Mouse (Mus musculus): Measurements from ENCODE around the gene Ereg.
A peak's percentile ranks its signal among the peaks of the same experiment; 100 is the strongest.

Gene Ereg

GRCm38 (mm10) chr5:91074450-91074950 is at the start of gene Ereg:
TSS of gene Ereg (plus strand) at chr5:91074622.
- peak; percentile 67 for DNase-seq (ENCODE audit: low spot score)

DNA sequence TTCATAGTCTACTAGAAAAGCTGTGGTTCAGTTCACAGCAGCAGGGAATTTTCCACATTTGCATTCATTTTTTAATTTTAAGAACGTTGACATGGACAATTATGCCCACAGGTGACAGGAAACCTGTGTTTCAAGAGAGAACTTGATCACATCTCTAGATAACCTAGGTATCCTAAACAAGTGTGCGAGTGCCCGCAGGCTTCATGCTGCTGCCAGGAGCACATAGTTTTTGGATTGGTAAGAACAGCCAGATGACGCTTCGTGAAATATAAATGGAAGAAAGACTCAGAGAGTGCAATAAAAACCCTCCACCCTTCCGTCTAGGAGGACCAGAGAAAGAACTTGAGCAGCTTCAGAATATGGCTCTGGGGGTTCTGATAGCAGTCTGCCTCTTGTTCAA is 47.3 kb upstream of the Ereg start, which contains the start of gene Epgn:
Gene Epgn (plus strand): TSS at position 301 of the 400 bp plus-strand sequence.
- DNase-seq (ENCODE audit: low spot score) = no peak

DNA sequence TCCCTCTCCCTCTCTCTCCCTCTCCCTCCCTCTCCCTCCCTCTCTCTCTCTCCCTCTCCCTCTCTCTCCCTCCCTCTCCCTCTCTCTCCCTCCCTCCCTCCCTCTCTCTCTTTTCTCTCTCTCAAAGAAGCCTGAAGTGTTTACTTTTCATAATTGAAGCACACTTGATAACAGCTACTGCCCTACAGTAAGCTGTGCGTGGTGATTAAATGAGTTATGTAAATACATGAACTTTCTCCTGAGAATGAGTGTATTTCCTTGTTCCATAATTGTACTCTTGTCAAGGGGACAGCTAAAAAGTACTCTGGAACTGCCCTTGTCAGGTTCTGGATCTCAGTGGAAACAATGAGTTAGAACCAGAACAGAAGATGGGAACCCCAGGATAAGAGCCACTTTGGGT is 46.6 kb upstream of the Ereg start:
- no peak for DNase-seq (ENCODE audit: low spot score)

GRCm38 (mm10) chr5:91030629-91031028 is 43.8 kb upstream of the Ereg start:
- no peak for DNase-seq (ENCODE audit: low spot score)

DNA sequence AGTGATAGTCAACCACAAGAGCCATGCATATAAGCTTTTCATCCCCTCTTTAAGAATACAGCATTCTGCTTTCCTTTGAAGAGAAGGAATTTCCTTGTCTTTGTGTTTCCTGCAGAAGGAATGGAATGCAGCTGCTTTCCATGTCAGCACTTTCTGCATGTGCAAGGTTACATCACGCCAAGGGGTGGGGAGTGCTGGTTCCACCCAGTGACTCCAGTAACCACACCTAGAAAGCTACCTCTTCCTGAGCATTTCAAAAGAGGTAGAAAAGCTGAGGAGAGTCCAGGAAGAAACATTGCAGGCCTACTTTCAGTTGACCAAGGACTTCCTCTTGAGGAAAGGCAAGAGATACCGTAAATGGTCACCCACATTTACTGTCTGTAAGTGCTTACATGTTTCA is 39.1 kb upstream of the Ereg start:
- no peak for DNase-seq (ENCODE audit: low spot score)

- no peak for DNase-seq (ENCODE audit: low spot score)
Observed at GRCm38 (mm10) chr5:91036628-91037027, 37.8 kb upstream of the Ereg start.

DNA sequence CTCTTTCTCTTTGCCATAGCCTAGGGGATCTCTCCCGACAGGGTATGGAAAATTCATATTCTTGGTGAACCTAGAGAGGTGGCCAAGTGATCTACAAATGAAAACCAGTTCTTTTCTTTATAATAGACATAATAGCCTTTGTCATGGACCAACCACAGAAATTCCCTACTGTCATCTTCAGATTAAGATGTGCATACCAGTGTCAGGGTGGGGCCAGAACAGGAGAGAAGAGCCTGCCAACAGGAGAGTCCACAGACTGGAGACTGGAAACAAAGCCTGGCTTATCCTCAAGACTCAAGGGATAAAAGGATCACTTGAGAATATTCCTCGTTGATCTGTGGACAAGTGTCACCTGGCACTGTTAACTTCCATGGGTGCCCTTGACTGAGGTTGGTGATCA is 36.7 kb upstream of the Ereg start:
- DNase-seq (ENCODE audit: low spot score) = no peak

DNA sequence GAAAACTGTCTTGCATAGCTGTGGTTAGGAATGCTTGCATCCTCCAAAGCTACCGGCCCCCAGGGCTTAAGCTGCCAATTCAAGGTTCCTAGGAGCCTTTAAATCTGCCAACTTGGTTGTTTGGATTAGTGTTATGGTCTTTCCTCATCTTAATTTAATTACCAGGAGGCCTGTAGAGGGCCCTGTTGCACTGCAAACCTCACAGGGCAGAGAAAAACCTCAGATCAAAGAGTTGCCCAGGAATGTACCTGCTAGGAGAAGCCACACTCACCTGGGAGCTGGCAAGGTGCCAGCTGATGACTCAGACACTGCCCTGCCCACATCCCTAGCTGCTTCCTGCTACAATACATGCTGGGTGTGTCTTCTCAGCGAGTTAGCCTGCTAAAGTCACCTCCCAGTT is 35.9 kb upstream of the Ereg start:
- DNase-seq (ENCODE audit: low spot score) = peak; percentile 11

DNA sequence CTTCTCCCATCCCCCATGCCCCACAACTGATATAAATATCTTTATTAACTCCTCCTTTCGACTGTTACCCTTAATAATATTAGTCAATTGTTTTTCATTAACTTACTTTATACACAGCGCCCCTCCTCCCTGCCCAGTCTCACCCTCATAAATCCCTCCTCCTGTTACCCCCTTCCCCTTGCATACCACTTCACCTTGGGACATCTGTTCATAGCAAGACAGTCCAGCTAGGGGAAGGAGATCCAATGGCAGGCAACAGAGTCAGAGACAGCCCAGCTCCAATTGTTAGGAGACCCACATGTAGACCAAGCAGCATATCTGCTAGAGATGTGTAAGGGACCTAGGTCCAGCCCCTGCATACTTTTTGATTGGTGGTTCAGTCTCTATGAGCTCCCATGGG is 35.5 kb upstream of the Ereg start:
- DNase-seq (ENCODE audit: low spot score) = no peak

GRCm38 (mm10) chr5:91047987-91048386 is 26.4 kb upstream of the Ereg start:
- DNase-seq (ENCODE audit: low spot score) = no peak

DNA sequence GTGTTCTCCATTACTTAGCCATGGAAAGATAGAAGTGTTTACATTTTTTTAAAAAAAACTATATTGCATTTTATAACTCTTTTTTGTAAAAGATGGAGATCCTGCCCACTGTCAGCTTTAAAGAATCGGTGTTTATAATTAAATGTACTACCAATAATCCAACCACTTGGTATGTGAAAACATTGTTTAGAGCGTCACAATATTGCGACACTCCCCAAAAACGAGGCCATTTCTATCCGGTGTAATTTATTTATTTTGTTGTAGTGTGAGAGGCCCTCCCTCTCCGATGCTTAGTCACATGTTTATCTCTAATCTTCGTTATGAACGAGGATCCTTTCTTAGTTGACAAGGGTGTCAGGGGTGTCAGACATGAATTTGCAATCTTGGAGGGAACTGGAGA is 26.0 kb upstream of the Ereg start:
- no peak for DNase-seq (ENCODE audit: low spot score)

GRCm38 (mm10) chr5:91072340-91072739 is 2.1 kb upstream of the Ereg start:
- no peak for DNase-seq (ENCODE audit: low spot score)

- no peak for DNase-seq (ENCODE audit: low spot score)
Observed at GRCm38 (mm10) chr5:91073626-91074025, 796 bp upstream of the Ereg start.

- DNase-seq (ENCODE audit: low spot score) = peak; percentile 5
Observed at GRCm38 (mm10) chr5:91074026-91074425, 396 bp upstream of the Ereg start.

GRCm38 (mm10) chr5:91075021-91075420 is 599 bp downstream of the Ereg start:
- no peak for DNase-seq (ENCODE audit: low spot score)

GRCm38 (mm10) chr5:91083016-91083415 is 8.6 kb downstream of the Ereg start:
- DNase-seq (ENCODE audit: low spot score) = no peak

- DNase-seq (ENCODE audit: low spot score) = no peak
Observed at GRCm38 (mm10) chr5:91085291-91085690, 10.9 kb downstream of the Ereg start.

- no peak for DNase-seq (ENCODE audit: low spot score)
Observed at GRCm38 (mm10) chr5:91090301-91090700, 15.9 kb downstream of the Ereg start.

DNA sequence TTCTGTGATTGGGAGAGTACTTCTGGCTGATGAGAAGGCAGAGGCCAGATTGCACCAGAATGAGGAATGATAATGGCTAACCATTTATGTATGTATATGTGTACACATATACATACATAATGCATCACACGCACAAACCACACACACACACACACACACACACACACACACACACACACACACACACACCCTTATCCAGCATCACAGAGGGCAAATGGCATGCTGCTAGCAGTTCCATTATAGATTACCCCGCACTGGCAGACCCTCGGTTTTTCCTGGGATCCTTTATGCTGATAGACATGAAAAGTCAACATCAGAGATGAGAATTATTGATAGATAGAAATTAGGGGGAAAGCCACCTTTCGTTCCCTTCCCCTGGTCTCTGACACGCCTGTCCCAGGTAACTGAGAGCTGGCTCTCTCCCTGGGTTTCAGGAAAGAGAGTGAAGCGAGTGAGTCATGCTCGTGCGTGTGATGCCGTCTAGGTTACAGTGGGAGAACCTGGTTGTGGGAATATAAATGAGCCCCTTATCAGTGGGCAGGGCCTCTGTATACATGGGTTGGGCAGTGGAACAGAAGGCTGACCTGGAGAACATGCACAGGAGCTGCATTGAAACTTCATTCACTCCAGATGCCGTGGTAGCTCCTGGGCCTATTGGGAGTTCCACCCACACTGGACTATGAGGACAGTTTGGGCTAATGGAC is 23.6 kb downstream of the Ereg start:
- DNase-seq (ENCODE audit: low spot score) = no peak

DNA sequence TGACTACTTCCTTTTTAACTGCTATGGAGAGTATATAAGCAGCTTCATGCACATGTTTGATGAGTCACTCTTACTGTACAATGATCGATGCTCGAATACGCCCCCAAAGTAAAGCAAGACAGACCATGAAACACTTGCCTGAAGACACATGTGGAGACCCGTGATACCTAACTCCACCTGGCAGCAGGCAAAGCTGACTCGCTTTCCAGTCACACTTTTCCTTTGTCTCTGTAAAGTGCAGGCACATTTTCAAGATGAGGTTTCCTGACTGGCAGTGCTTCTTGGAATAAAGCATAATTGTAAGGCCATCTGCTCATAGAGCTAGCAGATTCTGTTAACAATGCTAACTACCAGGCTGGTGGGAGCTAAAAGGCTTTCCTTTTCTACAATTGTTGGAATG is 27.3 kb downstream of the Ereg start:
- no peak for DNase-seq (ENCODE audit: low spot score)

DNA sequence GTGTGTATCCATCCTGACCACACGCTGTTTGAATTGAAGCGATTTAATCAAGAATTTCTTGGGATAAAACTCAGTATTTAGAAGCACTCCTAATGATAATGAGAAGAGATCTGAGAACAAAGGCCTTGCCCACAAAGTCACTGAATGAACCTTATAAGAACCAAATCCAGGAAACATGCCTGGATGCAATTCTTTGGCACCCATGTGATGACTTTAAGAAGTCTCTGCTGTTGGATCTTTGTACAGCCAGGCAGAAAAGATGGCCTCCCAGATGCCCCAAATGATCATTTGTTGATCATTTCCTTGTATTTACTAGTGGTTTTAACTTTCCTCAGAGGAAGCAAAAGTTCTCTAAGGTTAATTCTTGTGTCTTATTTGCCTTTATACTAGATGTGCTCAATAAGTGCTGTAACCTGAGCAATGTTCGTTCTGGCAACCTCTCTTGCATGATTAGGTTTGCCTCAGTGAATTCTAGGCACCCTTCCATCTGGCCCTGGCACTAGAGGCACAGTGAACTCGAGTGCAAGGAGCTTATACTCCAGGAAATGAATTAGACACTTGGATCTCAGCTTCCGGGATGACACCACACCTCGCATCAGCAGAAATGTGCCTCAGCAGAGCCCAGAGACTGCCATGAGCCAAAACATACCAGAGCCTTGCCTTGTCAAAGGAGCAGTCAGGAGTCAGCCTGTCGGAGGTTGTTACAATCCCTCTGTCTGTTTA is 29.7 kb downstream of the Ereg start:
- no peak for DNase-seq (ENCODE audit: low spot score)

- DNase-seq (ENCODE audit: low spot score) = no peak
Observed at GRCm38 (mm10) chr5:91106248-91106647, 31.8 kb downstream of the Ereg start.

- no peak for DNase-seq (ENCODE audit: low spot score)
Observed at GRCm38 (mm10) chr5:91110023-91110670, 35.7 kb downstream of the Ereg start.

Data from embryo, embryonic 10.5 days (tissue).